Mouse (Mus musculus) stomach, postnatal 0 days (tissue): Measurements from ENCODE around the gene Ern1. TPM values are rescaled to one million over a fixed set of nuclear protein-coding genes. Genes with fewer than 3 reads are reported as not detected.
A peak's percentile ranks its signal among the peaks of the same experiment; 100 is the strongest.

Experiments
- ATAC-seq: fragments of 200-750 bp; cut with Nextera tagmentation; 2 replicates; pipeline ENCODE4 v1.8.0; 2017; ENCODE audit not compliant: low FRiP score, low TSS enrichment
- DNase-seq: peaks from one replicate; pipeline ENCODE4 v3.0.0-alpha.2; 2016; ENCODE audit warnings: low spot score
- H3K27ac ChIP-seq: fragments of 300-500 bp; sonication (generic); replicated peaks from 2 replicates; pipeline ENCODE4 v1.5.1; 2014; ENCODE audit warnings: mild to moderate bottlenecking, control low read depth
- H3K27me3 ChIP-seq: fragments of 300-500 bp; sonication (generic); 2 replicates; pipeline ENCODE4 v1.6.1; 2014; ENCODE audit warnings: low read length; ENCODE audit not compliant: control insufficient read depth, insufficient read depth
- H3K36me3 ChIP-seq: fragments of 300-500 bp; sonication (generic); 2 replicates; pipeline ENCODE4 v1.6.1; 2014; ENCODE audit warnings: low read length, mixed read lengths; ENCODE audit not compliant: control insufficient read depth, insufficient read depth
- H3K4me1 ChIP-seq: fragments of 300-500 bp; sonication (generic); replicated peaks from 2 replicates; pipeline ENCODE4 v1.6.1; 2014; ENCODE audit warnings: antibody characterized with exemption; ENCODE audit not compliant: control insufficient read depth, insufficient read depth
- H3K4me2 ChIP-seq: fragments of 300-500 bp; sonication (generic); replicated peaks from 2 replicates; pipeline ENCODE4 v1.6.1; 2014; ENCODE audit warnings: low read depth, mild to moderate bottlenecking, control low read depth, moderate library complexity
- H3K4me3 ChIP-seq: fragments of 300-500 bp; sonication (generic); 2 replicates; pipeline ENCODE4 v1.5.1; 2014; ENCODE audit warnings: low read depth, low read length, control low read depth
- H3K9ac ChIP-seq: fragments of 300-500 bp; sonication (generic); 2 replicates; pipeline ENCODE4 v1.6.1; 2014; ENCODE audit warnings: mild to moderate bottlenecking, low read length, control low read depth, mixed read lengths
- H3K9me3 ChIP-seq: fragments of 300-500 bp; sonication (generic); 2 replicates; pipeline ENCODE4 v1.6.1; 2016; ENCODE audit warnings: low read length; ENCODE audit not compliant: control insufficient read depth
- CTCF ChIP-seq: IDR thresholded peaks from 2 replicates; pipeline ENCODE4 v1.5.1; 2016; ENCODE audit warnings: antibody characterized with exemption, low read depth, mild to moderate bottlenecking, moderate library complexity
- EP300 ChIP-seq: optimal IDR thresholded peaks from 2 replicates; pipeline ENCODE3; 2016; ENCODE audit warnings: antibody characterized with exemption
- WGBS: fragments of 180-500 bp; shearing (Covaris S2); extraction: QIAGEN DNeasy Blood & Tissue Kit; methylation state at CpG from one replicate; pipeline ENCODE4 v1.1.7; 2014; 5-methylcytosine and 5-hydroxymethylcytosine counted together
- polyA plus RNA-seq: library from polyadenylated mRNA; unstranded; fragments of >200 nt; fragmentation: Nextera tagmentation; extraction: Ambion mirVana; gene quantifications from 2 replicates; pipeline ENCODE4 v1.2.1, GENCODE M21; 2015

The Ern1 gene
- polyA plus RNA-seq, 1 experiment from 2014 or later, result 3.7 TPM

- no peak overlapping the region for H3K9ac ChIP-seq
- TF ChIP-seq EP300, result no peak
- no peak for TF ChIP-seq CTCF
- H3K27ac ChIP-seq, result no peak overlapping the region
- H3K36me3 ChIP-seq, result no peaks in the 10 kb centered on the region
- H3K9me3 ChIP-seq, result no peaks in the 10 kb centered on the region
- no peaks in the 10 kb centered on the region; the same call in 1 of the 2 replicates for H3K4me1 ChIP-seq
- H3K4me2 ChIP-seq, result no peak overlapping the region
- no peak for DNase-seq
- H3K27me3 ChIP-seq, result no peaks in the 10 kb centered on the region
- H3K4me3 ChIP-seq, result no peak overlapping the region
- ATAC-seq, result no peak
- WGBS, result 24% methylated on average over 3 of the region's 3 CpGs
Measured at GRCm38 (mm10) chr11:106390757-106391156, 96.9 kb downstream of the Ern1 start.

GRCm38 (mm10) chr11:106389611-106390010, 98.0 kb downstream of the Ern1 start:
- no peak for DNase-seq
- Histone ChIP-seq H3K36me3 (no peaks in the 10 kb centered on the region), H3K4me2 (no peak overlapping the region), H3K4me3 (no peak overlapping the region), H3K9me3 (no peaks in the 10 kb centered on the region), H3K27ac (no peak overlapping the region; the same call in 1 of the 2 replicates), H3K27me3 (no peaks in the 10 kb centered on the region), H3K4me1 (no peaks in the 10 kb centered on the region; the same call in 1 of the 2 replicates), H3K9ac (no peak overlapping the region)
- no peak for ATAC-seq
- no peak for TF ChIP-seq EP300
- TF ChIP-seq CTCF, result no peak
- 21% methylated on average over 3 of the region's 3 CpGs for WGBS

DNA sequence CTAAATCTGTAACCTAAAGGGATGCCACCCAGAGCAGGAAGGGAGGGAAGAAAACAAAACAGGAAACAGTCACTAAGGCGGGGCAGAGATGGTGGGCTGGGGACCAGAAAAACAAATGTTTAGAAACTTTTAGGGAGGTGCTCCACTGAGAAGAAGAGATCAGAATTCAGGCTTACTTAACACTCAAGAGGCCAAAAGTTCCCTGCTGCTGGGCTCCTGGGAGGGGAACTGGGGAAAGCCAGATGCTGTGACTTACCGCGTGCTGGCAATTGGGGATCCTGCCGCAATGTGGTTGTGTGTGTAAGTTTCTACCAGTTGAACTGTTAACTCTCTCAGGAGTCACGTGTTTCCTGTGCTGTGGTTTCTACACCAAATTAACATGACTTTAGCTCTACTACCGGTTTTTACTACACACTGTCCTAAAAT, 99.8 kb downstream of the Ern1 start, which contains the start of gene Icam2:
Gene Icam2 (minus strand): TSS at position 285 of the 426 bp plus-strand sequence.
- TF ChIP-seq CTCF (no peak), EP300 (no peak)
- no peak within 1 kb of the TSS for H3K4me3 ChIP-seq
- H3K9me3 ChIP-seq, result no peaks in the 10 kb centered on the region
- H3K27me3 ChIP-seq, result no peaks in the 10 kb centered on the region
- H3K9ac ChIP-seq, result no peak within 1 kb of the TSS
- no peaks in the 10 kb centered on the region for H3K36me3 ChIP-seq
- WGBS, result 67% methylated on average over 6 of the region's 6 CpGs
- no peak for DNase-seq
- no peaks in the 10 kb centered on the region; the same call in 1 of the 2 replicates for H3K4me1 ChIP-seq
- no peak within 1 kb of the TSS for H3K27ac ChIP-seq
- ATAC-seq, result no peak
- no peak within 1 kb of the TSS for H3K4me2 ChIP-seq

DNA sequence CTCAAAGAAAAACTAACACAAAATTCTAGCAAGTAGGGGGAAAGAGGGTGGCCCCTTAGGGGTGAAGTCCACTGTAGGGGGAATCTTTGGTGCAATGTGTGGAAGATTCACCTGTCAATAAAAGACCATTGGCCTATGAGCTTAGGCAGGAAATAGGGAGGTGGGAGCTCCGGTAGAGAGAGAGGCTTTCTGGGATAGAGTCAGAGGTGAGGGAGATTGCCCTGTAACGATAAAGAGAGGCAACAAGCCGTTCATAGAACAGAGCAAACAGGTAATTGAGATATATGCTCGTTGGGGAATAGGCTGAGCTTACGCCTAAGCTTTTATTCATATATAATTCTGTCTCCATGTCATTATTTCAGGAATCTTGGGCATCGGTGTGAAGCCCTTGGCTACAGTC, 100.6 kb downstream of the Ern1 start:
- no peak overlapping the region for H3K4me3 ChIP-seq
- no peaks in the 10 kb centered on the region; the same call in 1 of the 2 replicates for H3K4me1 ChIP-seq
- TF ChIP-seq CTCF (no peak), EP300 (no peak)
- no peak for ATAC-seq
- no peaks in the 10 kb centered on the region for H3K9me3 ChIP-seq
- H3K4me2 ChIP-seq, result no peak overlapping the region
- no peak overlapping the region for H3K27ac ChIP-seq
- DNase-seq, result no peak
- H3K36me3 ChIP-seq, result no peaks in the 10 kb centered on the region
- 56% methylated on average over 6 of the region's 6 CpGs for WGBS
- H3K27me3 ChIP-seq, result no peaks in the 10 kb centered on the region
- no peak overlapping the region for H3K9ac ChIP-seq

- no peaks in the 10 kb centered on the region for H3K36me3 ChIP-seq
- H3K27me3 ChIP-seq, result no peaks in the 10 kb centered on the region
- no peak overlapping the region for H3K27ac ChIP-seq
- ATAC-seq, result no peak
- no peak overlapping the region for H3K4me2 ChIP-seq
- WGBS, result 78% methylated on average over 3 of the region's 3 CpGs
- H3K9ac ChIP-seq, result no peak overlapping the region
- no peak for TF ChIP-seq CTCF
- no peak for TF ChIP-seq EP300
- no peak for DNase-seq
- H3K9me3 ChIP-seq, result no peaks in the 10 kb centered on the region
- H3K4me1 ChIP-seq, result no peaks in the 10 kb centered on the region; the same call in 1 of the 2 replicates
- no peak overlapping the region for H3K4me3 ChIP-seq
Measured at GRCm38 (mm10) chr11:106386409-106386808, 101.2 kb downstream of the Ern1 start.

DNA sequence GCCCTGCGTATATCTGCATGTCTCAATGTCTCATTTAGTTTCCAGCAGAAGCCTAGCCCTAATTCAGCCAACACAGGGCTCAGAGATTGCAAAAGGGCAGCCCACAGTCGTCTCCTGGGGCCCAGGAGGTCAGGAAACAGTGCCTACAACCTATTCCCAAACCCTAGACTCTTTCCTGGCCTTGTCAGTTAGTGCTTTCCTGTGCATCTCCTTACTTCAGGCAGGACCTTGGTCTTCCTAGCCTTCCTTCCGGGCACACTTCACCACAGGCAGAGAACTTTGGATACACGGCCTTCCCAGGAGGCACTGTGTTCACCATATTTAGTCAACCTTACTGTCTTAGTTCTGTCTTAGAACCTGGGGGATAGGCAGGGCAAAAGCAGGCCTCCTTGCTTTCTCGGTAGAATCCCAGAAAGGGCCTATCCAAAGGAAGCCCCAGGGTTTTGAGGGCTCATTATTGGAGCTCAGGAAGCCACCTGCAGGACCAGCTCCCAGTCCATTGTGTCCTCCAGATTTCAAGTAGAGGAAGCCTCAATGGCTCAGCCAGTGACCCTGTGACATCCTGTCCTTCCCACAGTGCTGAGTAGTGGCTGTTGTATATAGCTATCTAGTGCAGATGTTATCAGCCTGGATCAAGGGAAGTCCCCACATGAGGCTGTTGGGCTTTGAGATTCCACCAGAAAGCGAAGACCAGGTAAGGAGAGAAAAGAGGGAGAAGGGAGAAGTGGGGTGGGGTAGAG, 104.4 kb downstream of the Ern1 start:
- TF ChIP-seq CTCF (no peak), EP300 (no peak)
- DNase-seq (no peak), ATAC-seq (no peak)
- peak overlapping the region; percentile 67 for H3K27ac ChIP-seq
- H3K9ac ChIP-seq, result no peak overlapping the region
- no peak overlapping the region for H3K4me3 ChIP-seq
- H3K27me3 ChIP-seq, result no peaks in the 10 kb centered on the region
- no peaks in the 10 kb centered on the region for H3K36me3 ChIP-seq
- no peak overlapping the region for H3K4me2 ChIP-seq
- no peaks in the 10 kb centered on the region for H3K4me1 ChIP-seq
- 82% methylated on average over 6 of the region's 6 CpGs for WGBS
- no peaks in the 10 kb centered on the region for H3K9me3 ChIP-seq
